9 mouse cellular contexts compared by ENCODE assay signal in genomic region chr11:12035324-12035723, GRCm38 (mm10). TPM values are rescaled to one million over a fixed set of nuclear protein-coding genes. Genes with fewer than 3 reads are reported as not detected.
A peak's percentile ranks its signal among the peaks of the same experiment; 100 is the strongest.
DNase-seq lines count a peak whose midpoint lies in the region; ATAC-seq and TF ChIP-seq lines count a peak whose summit lies in the region.
"Had no signal": no experiment of that assay in that cellular context is flagged by ENCODE, and none has a peak within 500 bp of the region (broad histone marks: within the 10 kb centered on the region; RNA-seq: fewer than 3 reads in every experiment).

No protein-coding gene starts in this region.

- no peak for DNase-seq in lung, postnatal 0 days (ENCODE audit: low spot score)
- DNase-seq in lung, adult 18-20 months: no peak
- DNase-seq in forebrain, embryonic 14.5 days (ENCODE audit: low spot score): peak; percentile 22
- DNase-seq in left cerebral cortex, postnatal 4 days: no peak
- DNase-seq in cerebellum, postnatal 36 days: no peak
- DNase-seq: right cerebral cortex, postnatal 4 days had no signal

- peak overlapping the region; percentile 67 for H3K4me3 ChIP-seq in lung, postnatal 0 days (ENCODE audit: low read depth, low read length)
- H3K4me3 ChIP-seq in forebrain, embryonic 14.5 days (ENCODE audit: low read depth, low read length): peak overlapping the region; percentile 50
- H3K4me3 ChIP-seq in limb, embryonic 13.5 days: peak overlapping the region; percentile 69
- peak overlapping the region; percentile 58 for H3K4me3 ChIP-seq in stomach, embryonic 15.5 days (replicated peaks)

- 15% methylated on average over 12 of the region's 12 CpGs for WGBS in lung, postnatal 0 days
- 3% methylated on average over 12 of the region's 12 CpGs for WGBS in forebrain, embryonic 14.5 days
- 2% methylated on average over 12 of the region's 12 CpGs for WGBS in limb, embryonic 13.5 days
- WGBS in stomach, embryonic 15.5 days: 12% methylated on average over 12 of the region's 12 CpGs

- H3K4me2 ChIP-seq in lung, postnatal 0 days (replicated peaks; ENCODE audit: low read depth, low read length): peak overlapping the region; percentile 64
- H3K4me2 ChIP-seq in forebrain, embryonic 14.5 days (ENCODE audit: low read length): peak overlapping the region; percentile 51
- H3K4me2 ChIP-seq in limb, embryonic 13.5 days (replicated peaks): peak overlapping the region; percentile 65
- H3K4me2 ChIP-seq in stomach, embryonic 15.5 days: peak overlapping the region; percentile 54

- intact Hi-C loops in left cerebral cortex, postnatal 4 days (cut with DNase I): loop anchor here (10.0 kb wide), 1 partner anchor 319 kb away; no protein-coding TSS in a partner anchor

- H3K9me3 ChIP-seq in lung, postnatal 0 days (ENCODE audit: low read length): no peaks in the 10 kb centered on the region
- H3K9me3 ChIP-seq in forebrain, embryonic 14.5 days (replicated peaks; ENCODE audit: control insufficient read depth, low read length): no peaks in the 10 kb centered on the region
- no peaks in the 10 kb centered on the region for H3K9me3 ChIP-seq in limb, embryonic 13.5 days
- no peaks in the 10 kb centered on the region for H3K9me3 ChIP-seq in stomach, embryonic 15.5 days

- no peaks in the 10 kb centered on the region for H3K36me3 ChIP-seq in lung, postnatal 0 days (ENCODE audit: insufficient read depth, low read length)
- H3K36me3 ChIP-seq in forebrain, embryonic 14.5 days (ENCODE audit: control insufficient read depth, insufficient read depth, low read length): no peaks in the 10 kb centered on the region
- peaks cover 16% of the 10 kb centered on the region for H3K36me3 ChIP-seq in limb, embryonic 13.5 days
- H3K36me3 ChIP-seq in stomach, embryonic 15.5 days: no peaks in the 10 kb centered on the region

- TF ChIP-seq EP300 in lung, postnatal 0 days (IDR thresholded peaks at IDR 0.05): no peak

- no peak overlapping the region; the same call in 1 of the 2 replicates for H3K9ac ChIP-seq in lung, postnatal 0 days (replicated peaks; ENCODE audit: low read depth)
- peak overlapping the region; percentile 72 for H3K9ac ChIP-seq in forebrain, embryonic 14.5 days (ENCODE audit: low read length)
- H3K9ac ChIP-seq in limb, embryonic 13.5 days: peak overlapping the region; percentile 99
- H3K9ac ChIP-seq in stomach, embryonic 15.5 days: peak overlapping the region; percentile 44

- peak overlapping the region; percentile 20; the same call in 1 of the 2 replicates for H3K27ac ChIP-seq in lung, postnatal 0 days (ENCODE audit: low read length)
- peak overlapping the region; percentile 44; the same call in 1 of the 2 replicates for H3K27ac ChIP-seq in forebrain, embryonic 14.5 days (ENCODE audit: low read depth, low read length)
- H3K27ac ChIP-seq in limb, embryonic 13.5 days: peak overlapping the region; percentile 94
- peak overlapping the region; percentile 81; the same call in 1 of the 2 replicates for H3K27ac ChIP-seq in stomach, embryonic 15.5 days

- no peak for ATAC-seq in lung, postnatal 0 days
- ATAC-seq in forebrain, embryonic 14.5 days: no peak
- ATAC-seq in limb, embryonic 13.5 days (ENCODE audit: low FRiP score, low read depth): no peak
- no peak for ATAC-seq in stomach, embryonic 15.5 days (ENCODE audit: insufficient read depth, low FRiP score, low read depth)
- no peak for ATAC-seq in cerebellum, adult (ENCODE audit: insufficient number of reproducible peaks, low FRiP score, low TSS enrichment)

- H3K27me3 ChIP-seq in lung, postnatal 0 days (replicated peaks; ENCODE audit: insufficient read depth, low read length): peaks cover 15% of the 10 kb centered on the region
- H3K27me3 ChIP-seq in forebrain, embryonic 14.5 days (replicated peaks; ENCODE audit: control insufficient read depth, insufficient read depth, low read length): peaks cover 72% of the 10 kb centered on the region
- H3K27me3 ChIP-seq in limb, embryonic 13.5 days: peaks cover 90% of the 10 kb centered on the region
- peaks cover 63% of the 10 kb centered on the region for H3K27me3 ChIP-seq in stomach, embryonic 15.5 days (replicated peaks)

- TF ChIP-seq CTCF in lung, postnatal 0 days (IDR thresholded peaks at IDR 0.05): no peak

- no peaks in the 10 kb centered on the region for H3K4me1 ChIP-seq in lung, postnatal 0 days (ENCODE audit: insufficient read depth, low read depth, low read length)
- H3K4me1 ChIP-seq in forebrain, embryonic 14.5 days (ENCODE audit: control insufficient read depth, insufficient read depth, low read length): no peaks in the 10 kb centered on the region
- H3K4me1 ChIP-seq in limb, embryonic 13.5 days: peaks cover 19% of the 10 kb centered on the region
- H3K4me1 ChIP-seq in stomach, embryonic 15.5 days: 0 out of 2 replicates have a peak, but pooled peaks cover 10% of the 10 kb centered on the region

RNA-seq across cellular contexts. Expression of gene Grb10, which starts 3.2 kb away (rescaled TPM):
- polyA plus RNA-seq in lung, postnatal 0 days (2015; fragmentation: Nextera tagmentation; extraction: Ambion mirVana): 86.9 and 92.2 TPM in 2 replicates
- polyA plus RNA-seq in forebrain, embryonic 14.5 days (2014; fragmentation: Nextera tagmentation; extraction: Ambion mirVana): 59.7 and 66.2 TPM in 2 replicates
- 539 and 614 TPM in 2 replicates for polyA plus RNA-seq in limb, embryonic 13.5 days (2015; fragmentation: Nextera tagmentation; extraction: Ambion mirVana)
- 342 and 406 TPM in 2 replicates for polyA plus RNA-seq in stomach, embryonic 15.5 days (2015; fragmentation: Nextera tagmentation; extraction: Ambion mirVana)
- 10 to 100 TPM; 46.2 to 52.1 TPM for total RNA-seq in left cerebral cortex, postnatal 4 days (2021)

Comparison
In these comparisons a context has a peak if more than half of its experiments do, and no peak if none do; other contexts are left out.
1. H3K27ac ChIP-seq: peak in every context shown above with its lines; median percentile 94 in limb, embryonic 13.5 days; 81 in stomach, embryonic 15.5 days; 44 in forebrain, embryonic 14.5 days; 20 in lung, postnatal 0 days.